Mouse (Mus musculus) left cerebral cortex, adult 2 months (tissue): Measurements from ENCODE around the gene Ror2. TPM values are rescaled to one million over a fixed set of nuclear protein-coding genes. Genes with fewer than 3 reads are reported as not detected.

ENCODE experiments used
- DNase-seq, 2 experiments: peaks; one replicate each; pipeline ENCODE4 v3.0.0; 2021 to 2022; ENCODE audit warnings: low spot score in 2 of 2, mixed read lengths in 1 of 2; ENCODE audit errors: extremely low spot score in 1 of 2
- H3K27ac ChIP-seq: fragments of 200-600 bp; 2 replicates; pipeline ENCODE4 v1.8.1; 2022
- H3K4me3 ChIP-seq: fragments of 200-600 bp; 2 replicates; pipeline ENCODE4 v1.8.1; 2022
- CTCF ChIP-seq: fragments of 200-600 bp; IDR thresholded peaks from 2 replicates; pipeline ENCODE4 v1.8.1; 2022; ENCODE audit warnings: antibody characterized with exemption, mild to moderate bottlenecking, moderate library complexity
- intact Hi-C: fragments of 180-260 bp; cut with DNase I; formaldehyde crosslinking; loops from one replicate; pipeline ENCODE4 v1.15.1; 2025
- total RNA-seq, 2 experiments: library from RNA; stranded (reverse); gene quantifications; 2 replicates each; pipeline ENCODE4 v1.2.3; 2021

The Ror2 gene
- total RNA-seq, 2 experiments from 2014 or later = 1.0 to 1.4 TPM

GRCm38 (mm10) chr13:53067949-53068348 is 218.0 kb downstream of the Ror2 start:
- no peak for TF ChIP-seq CTCF
- Histone ChIP-seq H3K27ac (no peak overlapping the region), H3K4me3 (no peak overlapping the region)
- intact Hi-C loops = no loop called here
- DNase-seq = no peak

GRCm38 (mm10) chr13:53065122-53065521 is 220.8 kb downstream of the Ror2 start:
- no peak for TF ChIP-seq CTCF
- H3K27ac ChIP-seq = no peak overlapping the region
- intact Hi-C loops = no loop called here
- no peak overlapping the region for H3K4me3 ChIP-seq
- no peak for DNase-seq

GRCm38 (mm10) chr13:53064681-53065080 is 221.2 kb downstream of the Ror2 start:
- intact Hi-C loops = no loop called here

More at GRCm38 (mm10) chr13:53064681-53065080, 221.2 kb downstream of the Ror2 start:
- no peak for DNase-seq
- H3K27ac ChIP-seq = no peak overlapping the region
- H3K4me3 ChIP-seq = no peak overlapping the region
- no peak for TF ChIP-seq CTCF

Other genes starting within 250 kb of the Ror2 start
- gene Sptlc1, start 91.3 kb upstream of the Ror2 start, total RNA-seq = 10 to 100 TPM; 27.7 to 28.4 TPM
- gene Msx2, start 186.9 kb upstream of the Ror2 start, total RNA-seq = under 1 TPM; 0.23 to 0.50 TPM